Mouse (Mus musculus) stomach, embryonic 16.5 days (tissue): ENCODE results near the gene Cpm. TPM values are rescaled to one million over a fixed set of nuclear protein-coding genes. Genes with fewer than 3 reads are reported as not detected.
A peak's percentile ranks its signal among the peaks of the same experiment; 100 is the strongest.
"Not testable (repeated sequence)": the region's sequence is repeated elsewhere in the genome, so short reads cannot be mapped to it uniquely, and the experiment has no call there.

Source experiments
- ATAC-seq: fragments of 200-750 bp; cut with Nextera tagmentation; 2 replicates; pipeline ENCODE4 v1.8.0; 2017; ENCODE audit warnings: moderate number of reproducible peaks, moderate TSS enrichment; ENCODE audit not compliant: insufficient read depth, low FRiP score
- H3K27ac ChIP-seq: fragments of 300-500 bp; sonication (generic); 2 replicates; pipeline ENCODE4 v1.5.1; 2014; ENCODE audit warnings: low read length
- H3K27me3 ChIP-seq: fragments of 300-500 bp; sonication (generic); 2 replicates; pipeline ENCODE4 v1.6.1; 2014; ENCODE audit warnings: low read length, control low read depth, mixed read lengths; ENCODE audit not compliant: control insufficient read depth, insufficient read depth
- H3K36me3 ChIP-seq: fragments of 300-500 bp; sonication (generic); 2 replicates; pipeline ENCODE4 v1.6.1; 2014; ENCODE audit warnings: low read length; ENCODE audit not compliant: control insufficient read depth, insufficient read depth
- H3K4me1 ChIP-seq: fragments of 300-500 bp; sonication (generic); 2 replicates; pipeline ENCODE4 v1.6.1; 2014; ENCODE audit warnings: low read length, control low read depth, mixed read lengths; ENCODE audit not compliant: control insufficient read depth, insufficient read depth
- H3K4me2 ChIP-seq: fragments of 300-500 bp; sonication (generic); 2 replicates; pipeline ENCODE4 v1.6.1; 2014; ENCODE audit warnings: low read depth, low read length, mixed read lengths
- H3K4me3 ChIP-seq: fragments of 300-500 bp; sonication (generic); replicated peaks from 2 replicates; pipeline ENCODE4 v1.5.1; 2014; ENCODE audit warnings: mild to moderate bottlenecking, low read length
- H3K9ac ChIP-seq: fragments of 300-500 bp; sonication (generic); 2 replicates; pipeline ENCODE4 v1.6.1; 2014; ENCODE audit warnings: low read length
- H3K9me3 ChIP-seq: fragments of 300-500 bp; sonication (generic); replicated peaks from 2 replicates; pipeline ENCODE4 v1.6.1; 2016; ENCODE audit warnings: low read length, control low read depth; ENCODE audit not compliant: control insufficient read depth
- WGBS: fragments of 180-500 bp; shearing (Covaris S2); extraction: QIAGEN DNeasy Blood & Tissue Kit; methylation state at CpG from one replicate; pipeline ENCODE4 v1.1.7; 2014; 5-methylcytosine and 5-hydroxymethylcytosine counted together
- polyA plus RNA-seq: library from polyadenylated mRNA; unstranded; fragments of >200 nt; fragmentation: Nextera tagmentation; extraction: Ambion mirVana; gene quantifications from 2 replicates; pipeline ENCODE4 v1.2.1, GENCODE M21; 2015

Cpm gene
- polyA plus RNA-seq, 1 experiment from 2014 or later: 74.0 TPM

GRCm38 (mm10) chr10:117729139-117729814, 100.0 kb downstream of the Cpm start:
- H3K4me1 ChIP-seq: no peaks in the 10 kb centered on the region
- no peak overlapping the region for H3K27ac ChIP-seq
- H3K4me3 ChIP-seq: no peak overlapping the region
- H3K9ac ChIP-seq: no peak overlapping the region
- no peak overlapping the region for H3K4me2 ChIP-seq
- H3K36me3 ChIP-seq: no peaks in the 10 kb centered on the region
- ATAC-seq: 0 out of 2 replicates have a peak, but pooled peaks have one; percentile 31
- H3K27me3 ChIP-seq: no peaks in the 10 kb centered on the region
- no peaks in the 10 kb centered on the region for H3K9me3 ChIP-seq
- 47% methylated on average over 11 of the region's 11 CpGs for WGBS

- no peaks in the 10 kb centered on the region for H3K27me3 ChIP-seq
- no peak overlapping the region for H3K9ac ChIP-seq
- H3K4me1 ChIP-seq: no peaks in the 10 kb centered on the region
- no peak overlapping the region for H3K4me2 ChIP-seq
- ATAC-seq: no peak
- 94% methylated on average over 7 of the region's 7 CpGs for WGBS
- no peak overlapping the region for H3K4me3 ChIP-seq
- no peaks in the 10 kb centered on the region for H3K9me3 ChIP-seq
- H3K27ac ChIP-seq: no peak overlapping the region
- H3K36me3 ChIP-seq: no peaks in the 10 kb centered on the region
These were observed 100.8 kb downstream of the Cpm start for GRCm38 (mm10) chr10:117730140-117730539.

- WGBS: 91% methylated on average over 12 of the region's 12 CpGs
- Histone ChIP-seq H3K4me3 (no peak overlapping the region), H3K27me3 (no peaks in the 10 kb centered on the region), H3K4me2 (no peak overlapping the region), H3K9ac (no peak overlapping the region), H3K36me3 (no peaks in the 10 kb centered on the region), H3K27ac (no peak overlapping the region), H3K4me1 (no peaks in the 10 kb centered on the region), H3K9me3 (no peaks in the 10 kb centered on the region)
- no peak for ATAC-seq
These were observed 101.4 kb downstream of the Cpm start for GRCm38 (mm10) chr10:117730637-117731203.

GRCm38 (mm10) chr10:117731244-117732101, 102.2 kb downstream of the Cpm start:
- Histone ChIP-seq H3K4me1 (no peaks in the 10 kb centered on the region), H3K27ac (no peak overlapping the region), H3K4me3 (no peak overlapping the region), H3K27me3 (no peaks in the 10 kb centered on the region), H3K9ac (no peak overlapping the region), H3K36me3 (0 out of 2 replicates have a peak, but pooled peaks cover 3% of the 10 kb centered on the region), H3K9me3 (no peaks in the 10 kb centered on the region), H3K4me2 (no peak overlapping the region)
- ATAC-seq: no peak
- WGBS: 51% methylated on average over 14 of the region's 15 CpGs

GRCm38 (mm10) chr10:117732184-117732583, 102.9 kb downstream of the Cpm start:
- 74% methylated on average over 5 of the region's 5 CpGs for WGBS

GRCm38 (mm10) chr10:117732962-117733592, 103.8 kb downstream of the Cpm start:
- Histone ChIP-seq H3K9me3 (no peaks in the 10 kb centered on the region), H3K4me2 (no peak overlapping the region), H3K27ac (no peak overlapping the region), H3K27me3 (no peaks in the 10 kb centered on the region), H3K4me3 (no peak overlapping the region), H3K4me1 (no peaks in the 10 kb centered on the region), H3K9ac (no peak overlapping the region), H3K36me3 (0 out of 2 replicates have a peak, but pooled peaks cover 3% of the 10 kb centered on the region)
- ATAC-seq: no peak
- 71% methylated on average over 14 of the region's 14 CpGs for WGBS

More at GRCm38 (mm10) chr10:117732184-117732583, 102.9 kb downstream of the Cpm start:
- Histone ChIP-seq H3K4me2 (no peak overlapping the region), H3K4me3 (no peak overlapping the region), H3K9me3 (no peaks in the 10 kb centered on the region), H3K36me3 (0 out of 2 replicates have a peak, but pooled peaks cover 3% of the 10 kb centered on the region), H3K27me3 (no peaks in the 10 kb centered on the region), H3K9ac (no peak overlapping the region), H3K27ac (no peak overlapping the region), H3K4me1 (no peaks in the 10 kb centered on the region)
- peak; percentile 44 for ATAC-seq

- H3K27ac ChIP-seq, H3K9me3 ChIP-seq, H3K4me2 ChIP-seq, H3K27me3 ChIP-seq, H3K9ac ChIP-seq, H3K36me3 ChIP-seq, H3K4me3 ChIP-seq, H3K4me1 ChIP-seq: not testable (repeated sequence)
- ATAC-seq: peak; percentile 57; the same call in 1 of the 2 replicates
- 40% methylated on average over 8 of the region's 8 CpGs for WGBS
These were observed 104.3 kb downstream of the Cpm start for GRCm38 (mm10) chr10:117733626-117734025.

GRCm38 (mm10) chr10:117734104-117734852, 105.0 kb downstream of the Cpm start:
- WGBS: 62% methylated on average over 9 of the region's 10 CpGs
- H3K27me3 ChIP-seq, H3K4me1 ChIP-seq, H3K27ac ChIP-seq, H3K4me3 ChIP-seq, H3K4me2 ChIP-seq, ATAC-seq, H3K9ac ChIP-seq, H3K9me3 ChIP-seq: not testable (repeated sequence)
- peaks cover 10% of the 10 kb centered on the region; the same call in 1 of the 2 replicates for H3K36me3 ChIP-seq
